Mouse (Mus musculus): ENCODE measurements around the gene Rbms3.

Rbms3 gene

DNA sequence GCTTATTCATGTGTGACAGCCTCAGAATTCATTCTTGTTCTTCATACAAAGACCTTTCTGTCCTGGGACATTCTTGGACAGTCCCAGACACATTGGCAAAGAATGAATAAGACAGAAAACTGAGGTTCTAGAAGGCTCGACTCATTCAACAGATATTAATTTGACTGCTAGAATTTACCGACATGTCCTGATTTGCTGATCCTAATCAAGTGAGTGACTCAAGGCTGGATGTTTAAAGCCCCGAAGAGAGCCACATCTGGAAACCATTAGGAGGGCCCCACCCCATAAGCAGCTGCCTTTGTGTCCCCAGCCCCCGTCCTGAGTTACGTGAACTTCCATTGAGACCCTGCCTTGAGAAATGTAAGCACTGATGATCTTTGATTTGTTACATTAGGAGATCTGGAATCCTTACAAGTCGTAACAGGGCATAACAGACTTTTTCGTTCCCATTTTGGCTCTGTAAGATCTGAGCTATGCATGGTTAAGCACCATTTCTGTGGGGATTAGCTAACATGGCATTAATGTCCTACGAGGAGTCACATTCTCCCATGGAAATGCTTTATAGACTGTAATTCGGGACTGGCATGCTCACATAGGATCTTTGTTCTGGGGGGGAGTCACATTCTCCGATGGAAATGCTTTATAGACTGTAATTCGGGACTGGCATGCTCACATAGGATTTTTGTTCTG lies 726.3 kb downstream of the Rbms3 start:
- DNase-seq (ENCODE audit: low spot score), result no peak

DNA sequence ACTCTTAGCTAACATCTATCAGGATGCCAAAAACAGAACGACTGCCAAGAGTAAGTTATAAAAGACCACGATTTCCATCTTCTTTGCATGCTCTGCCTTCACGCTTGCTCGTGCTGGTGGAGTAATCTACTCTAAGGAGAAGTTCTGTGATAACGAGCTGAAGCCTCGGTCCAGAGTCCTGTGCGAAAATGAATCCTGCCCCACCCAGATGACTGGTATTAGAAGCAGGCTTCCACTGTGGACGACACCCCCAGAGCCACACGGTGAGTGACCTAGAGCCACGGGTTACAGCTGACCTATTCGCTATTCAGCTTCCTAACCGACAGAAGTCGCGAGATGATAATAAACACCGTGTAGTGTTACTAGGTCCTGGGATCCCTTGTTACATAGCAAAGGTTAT lies 730.3 kb downstream of the Rbms3 start:
- no peak for DNase-seq (ENCODE audit: low spot score)

DNA sequence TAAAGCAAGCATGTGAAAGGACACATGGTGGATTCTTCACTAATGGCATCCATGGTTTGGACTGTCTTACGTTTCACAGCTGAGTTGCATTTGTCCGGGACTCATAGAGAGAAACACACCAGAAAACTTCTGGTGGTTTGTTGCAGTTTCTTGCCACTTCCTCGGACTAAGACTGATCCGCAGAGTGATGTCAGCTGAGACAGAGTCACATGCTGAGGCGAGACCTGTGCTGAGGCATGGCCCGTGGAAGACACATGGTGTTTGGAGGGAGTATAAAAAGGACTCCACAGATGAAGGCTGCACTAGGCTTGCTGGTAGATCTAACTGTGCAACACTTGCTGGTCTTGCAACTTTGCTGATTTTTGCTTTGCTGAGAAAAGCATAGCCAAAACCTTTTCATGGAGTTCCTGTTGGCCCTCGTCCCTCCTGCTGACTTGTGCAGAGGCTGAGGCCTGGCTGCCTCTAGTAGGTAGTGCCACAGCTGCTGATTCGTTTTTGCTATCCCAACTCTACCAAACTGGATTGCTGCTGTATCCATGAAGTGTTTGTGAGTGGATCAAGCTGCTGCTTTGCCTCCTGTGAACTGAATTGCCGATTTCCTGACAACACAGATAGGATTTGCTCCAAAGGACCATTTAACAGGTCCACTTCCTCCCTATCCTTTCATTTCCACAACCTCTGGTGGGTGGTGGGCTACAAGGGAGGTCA lies 742.6 kb downstream of the Rbms3 start:
- DNase-seq (ENCODE audit: low spot score), result no peak

DNA sequence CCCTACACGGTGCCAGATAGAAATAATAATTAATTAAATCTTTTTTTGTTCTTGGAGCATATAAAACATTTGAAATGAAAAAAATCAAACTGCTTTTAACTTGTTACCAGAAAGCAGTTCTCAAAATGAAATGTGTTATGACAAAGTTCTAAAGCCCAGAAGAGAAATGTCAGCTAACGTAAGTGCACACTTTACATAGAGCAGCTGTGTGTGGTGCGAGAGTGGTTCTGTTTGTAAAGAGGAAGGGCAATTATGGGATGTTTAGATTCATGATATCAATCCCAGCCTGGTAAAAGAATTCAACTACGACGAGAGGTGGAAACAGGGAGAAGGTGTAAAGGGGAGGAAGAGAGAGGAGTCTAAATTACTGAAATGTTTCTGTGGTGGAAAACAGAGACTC lies 744.1 kb downstream of the Rbms3 start:
- DNase-seq (ENCODE audit: low spot score), result no peak

DNA sequence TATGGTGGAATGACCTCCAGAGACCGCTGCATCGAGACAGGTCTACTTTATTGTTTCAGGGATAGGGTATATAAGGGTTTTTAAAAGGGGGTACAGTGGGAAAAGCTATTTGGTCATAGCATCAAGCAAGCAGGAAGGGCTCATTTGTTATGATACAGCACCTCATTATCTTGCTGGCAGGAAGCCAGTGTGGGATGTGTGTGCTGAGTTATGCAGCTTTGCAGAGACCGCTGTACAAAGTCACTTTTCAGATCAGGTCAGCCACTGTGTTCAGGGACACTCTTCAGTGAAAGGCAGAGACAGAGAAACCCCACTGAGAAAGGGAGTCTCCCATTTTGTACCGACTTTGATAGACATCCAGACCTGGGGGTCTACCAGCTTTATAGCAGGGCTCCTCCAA lies 749.2 kb downstream of the Rbms3 start:
- DNase-seq (ENCODE audit: low spot score), result no peak

DNA sequence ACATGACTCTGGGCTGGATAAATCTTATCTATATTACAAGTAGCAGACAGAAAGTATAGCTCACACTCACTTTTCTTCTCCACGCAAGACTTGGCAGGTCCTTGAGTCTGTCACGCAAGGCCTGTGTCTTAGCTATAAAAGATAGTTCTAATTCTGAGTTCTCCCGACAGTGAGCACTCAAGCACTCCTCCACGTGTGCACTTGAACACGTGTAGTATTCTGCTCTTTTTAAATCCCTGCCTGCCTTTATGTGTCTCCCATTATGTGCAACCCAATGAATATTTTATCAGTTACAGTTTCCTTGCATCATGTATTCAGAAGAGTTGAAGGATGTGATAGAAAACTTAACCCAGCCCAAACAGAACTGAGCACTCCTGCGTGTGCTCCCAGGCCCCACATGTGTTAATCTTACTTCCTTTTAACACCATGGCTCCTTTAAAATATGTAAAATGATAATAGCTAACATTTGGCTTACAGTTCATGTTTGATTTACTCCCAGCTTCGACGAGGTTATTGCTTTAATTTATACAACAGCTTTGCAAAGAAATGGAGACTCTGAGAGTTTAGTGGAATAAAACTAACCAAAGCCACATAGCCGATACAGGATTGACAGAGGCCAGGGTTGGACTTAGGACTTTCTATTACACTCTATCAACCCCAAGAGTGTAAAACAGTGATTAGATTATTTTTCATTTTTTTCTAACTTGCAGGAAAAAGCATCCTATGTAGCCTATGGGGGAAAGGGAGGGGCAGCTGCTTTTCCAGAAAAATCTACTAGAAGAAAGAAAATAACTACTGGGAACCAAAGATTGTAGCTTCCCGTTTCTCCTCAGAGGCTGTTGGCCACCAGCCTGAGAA lies 749.9 kb downstream of the Rbms3 start:
- DNase-seq (ENCODE audit: low spot score), result no peak

DNA sequence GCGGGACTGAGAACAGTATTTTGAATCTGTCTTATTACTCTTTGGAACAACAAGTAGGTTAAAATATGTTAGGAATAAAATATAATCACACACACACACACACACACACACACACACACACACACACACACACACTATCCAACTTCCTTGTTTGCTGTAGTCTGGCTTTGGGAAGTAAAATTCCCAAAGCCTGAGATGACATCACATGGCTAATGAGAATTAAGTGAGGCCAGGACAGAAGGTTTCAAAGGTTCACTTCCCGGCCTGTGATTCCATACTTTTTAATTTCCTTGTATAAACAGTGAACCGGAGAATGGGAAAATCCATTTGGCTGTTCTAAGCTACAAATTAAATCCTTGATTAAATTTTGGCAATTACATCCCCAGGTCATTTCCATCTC lies 752.9 kb downstream of the Rbms3 start:
- DNase-seq (ENCODE audit: low spot score), result no peak

DNA sequence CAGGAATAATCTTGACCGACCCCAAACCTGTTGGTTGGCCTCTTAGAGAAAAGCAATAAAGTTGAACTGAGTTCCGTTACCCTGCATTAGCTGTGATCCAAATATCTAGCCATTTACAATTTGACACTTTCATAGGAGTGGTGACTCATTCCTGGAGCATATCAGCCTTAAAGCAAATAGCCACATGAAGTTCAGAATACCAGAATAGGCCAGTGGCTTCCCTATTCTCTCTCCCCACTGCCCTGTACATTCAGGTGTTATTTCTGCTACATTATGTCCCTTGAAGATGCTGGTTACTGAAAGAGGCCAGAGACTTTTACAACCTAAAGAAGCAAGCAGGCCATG lies 755.8 kb downstream of the Rbms3 start:
- no peak for DNase-seq (ENCODE audit: low spot score)

DNA sequence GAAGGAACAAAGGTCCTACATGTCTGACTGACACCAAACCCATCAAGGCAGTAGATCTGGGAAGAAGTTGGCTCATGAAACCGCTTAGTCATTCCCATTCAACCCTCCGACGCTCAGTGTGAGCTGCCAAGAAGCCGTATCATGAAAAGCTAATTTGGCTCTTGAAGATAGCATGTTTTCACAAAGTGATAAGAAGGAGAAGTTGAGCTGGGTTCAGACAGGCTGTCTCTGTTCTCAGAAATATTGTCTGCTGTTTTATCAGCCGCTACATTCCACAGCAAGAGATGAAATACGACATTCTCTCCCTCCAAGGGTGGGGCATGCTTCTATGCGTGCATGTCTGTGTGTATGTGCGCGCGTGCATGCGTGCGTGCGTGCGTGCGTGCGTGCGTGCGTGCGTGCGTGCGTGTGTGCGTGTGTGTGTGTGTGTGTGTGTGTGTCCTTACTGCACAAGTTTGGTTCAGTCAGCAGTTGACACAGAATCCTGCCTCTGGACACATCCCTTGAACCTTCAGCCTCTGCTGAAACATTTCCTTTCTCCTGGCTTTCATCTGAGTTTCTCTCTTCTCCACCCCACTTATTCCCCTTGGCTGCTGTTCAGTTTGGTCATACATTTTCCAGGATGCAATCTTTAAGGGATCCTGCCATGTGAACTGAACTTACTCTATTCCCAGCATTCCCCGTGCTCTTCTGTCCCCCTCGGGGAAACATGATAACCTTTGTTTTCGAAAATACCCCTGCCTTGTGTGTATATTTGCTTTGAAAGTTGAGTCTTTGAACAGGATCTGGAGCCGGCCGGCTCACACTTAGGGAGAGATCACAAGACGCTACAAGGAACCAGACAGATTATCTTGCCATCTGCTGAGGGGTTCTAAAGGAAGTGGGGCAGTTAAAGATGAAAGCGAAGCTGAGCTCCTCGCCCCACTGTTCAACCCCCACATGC lies 756.4 kb downstream of the Rbms3 start:
- peak; percentile 53 for DNase-seq (ENCODE audit: low spot score)

DNA sequence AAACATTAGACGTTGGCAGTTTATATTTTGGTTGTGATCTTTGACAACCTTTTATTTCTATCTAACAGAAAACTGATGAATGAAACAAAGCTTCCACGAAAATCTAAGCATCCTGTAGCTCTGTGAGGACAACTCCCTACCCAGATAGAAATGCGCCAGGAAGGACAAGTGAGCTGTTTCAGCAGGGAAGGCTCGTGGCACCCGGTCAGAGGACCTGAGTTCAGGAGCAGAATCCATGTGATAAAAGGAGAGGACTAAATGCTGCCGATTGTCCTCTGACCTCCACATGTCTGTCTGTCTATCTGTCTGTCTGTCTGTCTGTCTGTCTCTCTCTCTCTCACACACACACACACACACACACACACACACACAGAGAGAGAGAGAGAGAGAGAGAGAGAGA lies 757.4 kb downstream of the Rbms3 start:
- no peak for DNase-seq (ENCODE audit: low spot score)

DNA sequence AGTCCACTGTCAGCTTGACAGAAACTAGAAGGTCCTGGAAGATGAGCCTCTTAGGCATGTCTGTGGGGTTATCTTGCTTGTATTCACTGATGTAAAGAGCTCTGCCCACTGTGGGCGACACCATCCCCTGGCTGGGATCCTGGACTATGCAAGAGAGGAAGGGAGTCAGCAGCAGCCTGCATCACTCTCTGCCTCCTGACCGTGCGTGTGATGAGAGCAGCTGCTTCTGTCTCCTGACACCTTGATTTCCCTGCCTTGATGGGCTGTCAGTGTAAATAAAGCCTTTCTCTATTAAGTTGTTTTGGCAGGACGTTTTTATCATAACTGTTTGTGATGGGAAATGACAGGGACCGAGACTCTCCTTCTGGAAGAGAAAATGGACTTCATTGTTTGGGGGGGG lies 758.1 kb downstream of the Rbms3 start:
- no peak for DNase-seq (ENCODE audit: low spot score)

DNA sequence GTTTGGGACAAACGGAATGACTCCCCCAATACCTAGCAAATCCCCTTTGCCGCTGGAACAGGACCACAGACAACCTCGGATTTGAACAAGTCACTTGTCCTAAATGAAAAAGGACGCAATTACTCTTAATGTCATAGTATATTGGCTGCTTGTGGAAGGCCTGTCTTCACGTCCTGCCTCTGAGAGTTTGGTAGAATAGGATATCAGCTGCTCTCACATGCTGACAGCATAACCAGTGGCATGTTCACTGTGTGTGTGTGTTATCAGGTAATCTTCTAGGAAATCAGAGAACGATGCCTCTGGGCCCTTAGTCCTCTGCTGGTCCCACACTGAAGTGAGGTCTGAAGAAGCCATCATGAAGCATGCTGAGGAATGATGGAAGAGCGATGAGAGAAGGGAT lies 763.7 kb downstream of the Rbms3 start:
- no peak for DNase-seq (ENCODE audit: low spot score)

DNA sequence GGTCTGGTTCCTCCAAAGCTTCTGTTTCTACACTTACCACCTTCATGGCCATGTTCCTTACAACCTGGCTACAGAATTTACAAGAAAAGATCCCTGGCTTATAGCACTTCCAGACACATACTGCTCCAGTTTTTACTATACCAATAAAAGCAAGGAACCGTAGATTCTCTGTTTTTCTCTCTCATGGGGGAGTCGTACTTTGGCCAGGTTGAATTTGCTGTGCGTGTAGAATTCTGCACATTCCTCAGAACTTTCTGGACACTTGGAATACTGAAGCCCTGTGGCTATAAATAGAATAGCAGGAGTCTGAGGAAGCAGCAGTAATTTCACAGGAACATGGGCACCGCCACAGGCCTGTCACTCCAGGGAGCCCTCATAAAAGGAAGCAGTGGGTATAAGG lies 766.1 kb downstream of the Rbms3 start:
- DNase-seq (ENCODE audit: low spot score), result no peak

DNA sequence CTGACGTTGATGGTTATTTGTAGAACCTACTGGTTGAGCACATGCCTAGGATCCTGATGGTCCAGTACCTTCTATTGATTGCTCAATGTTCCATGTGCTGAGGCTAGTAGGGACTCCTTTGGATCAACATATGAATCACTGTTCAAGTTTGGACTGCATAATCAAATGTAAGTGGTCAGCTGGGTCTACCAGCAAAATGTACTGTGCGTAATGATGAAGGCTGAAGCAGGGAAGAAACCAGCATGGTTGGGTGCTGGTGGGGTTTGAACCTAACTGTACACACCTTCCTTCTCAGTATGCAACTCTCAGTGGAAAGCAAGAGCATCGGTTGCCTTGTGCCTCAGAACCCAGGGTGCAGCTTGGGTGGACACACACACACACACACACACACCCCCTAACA lies 767.4 kb downstream of the Rbms3 start:
- DNase-seq (ENCODE audit: low spot score), result no peak

DNA sequence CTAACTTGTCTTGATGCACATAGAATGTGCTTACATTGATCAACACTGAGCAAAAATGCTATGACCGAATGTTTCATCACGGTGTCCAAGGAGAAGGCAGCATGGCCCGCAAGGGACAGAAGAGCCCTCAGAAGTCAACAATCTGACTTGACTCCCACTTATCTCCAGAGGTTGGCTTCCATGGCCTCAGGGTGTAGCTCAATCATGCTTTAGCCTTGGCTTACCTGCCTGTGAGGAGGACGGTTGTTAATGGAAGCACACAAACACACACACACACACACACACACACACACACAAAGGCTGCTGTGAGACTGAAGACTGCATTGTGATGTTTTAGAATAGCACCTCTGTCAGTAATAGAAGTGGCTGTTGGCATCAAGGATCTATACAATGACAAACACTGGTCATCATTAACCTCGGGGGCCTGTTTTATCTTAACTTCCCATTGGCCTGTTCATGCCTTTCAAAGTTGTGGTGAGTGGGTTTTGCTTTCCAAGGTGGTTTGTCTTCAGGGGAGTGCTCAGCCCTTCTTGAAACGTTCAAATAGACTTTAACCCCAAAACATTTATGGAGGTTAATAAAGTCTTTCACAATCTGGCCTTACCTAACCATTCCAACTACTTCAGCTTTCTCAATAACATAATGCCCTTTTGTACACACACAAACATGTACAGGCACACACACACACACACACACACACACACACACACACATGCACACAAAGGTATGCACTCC lies 771.7 kb downstream of the Rbms3 start:
- no peak for DNase-seq (ENCODE audit: low spot score)

DNA sequence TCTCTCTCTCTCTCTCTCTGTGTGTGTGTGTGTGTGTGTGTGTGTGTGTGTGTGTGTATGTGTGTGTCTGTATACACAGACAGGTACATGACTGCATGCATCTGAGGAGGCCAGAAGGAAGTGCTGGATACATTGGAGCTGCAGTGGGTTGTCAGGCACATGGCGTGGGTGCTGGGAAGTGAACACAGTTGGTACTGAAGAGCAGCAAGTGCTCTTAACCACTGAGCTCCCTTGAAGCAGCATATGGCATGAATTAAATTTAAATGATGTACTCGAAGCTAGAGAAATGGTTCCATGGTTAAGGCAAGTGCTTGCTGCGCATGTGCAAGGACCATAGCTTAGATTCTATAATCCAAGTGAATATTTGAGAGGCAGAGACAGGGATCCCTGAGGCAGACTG lies 772.6 kb downstream of the Rbms3 start:
- DNase-seq (ENCODE audit: low spot score), result no peak

DNA sequence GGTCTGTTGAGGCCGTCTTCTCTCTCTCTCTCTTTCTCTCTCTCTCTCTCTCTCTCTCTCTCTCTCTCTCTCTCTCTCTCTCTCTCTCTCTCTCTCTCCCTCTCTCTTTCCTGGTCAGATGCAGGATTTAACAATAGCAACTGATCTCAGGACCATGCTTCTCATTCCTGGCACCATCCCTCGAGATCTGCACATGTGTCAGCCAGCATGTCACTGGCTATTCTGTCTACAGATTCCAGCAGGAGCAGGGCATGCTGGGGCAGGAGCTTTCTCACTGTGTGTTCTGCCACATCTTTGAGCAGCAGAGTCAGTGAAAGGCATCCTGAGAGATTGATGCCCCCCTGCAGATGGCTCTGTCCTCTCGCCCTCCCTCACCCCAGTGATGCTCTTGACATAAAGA lies 774.0 kb downstream of the Rbms3 start:
- no peak for DNase-seq (ENCODE audit: low spot score)

DNA sequence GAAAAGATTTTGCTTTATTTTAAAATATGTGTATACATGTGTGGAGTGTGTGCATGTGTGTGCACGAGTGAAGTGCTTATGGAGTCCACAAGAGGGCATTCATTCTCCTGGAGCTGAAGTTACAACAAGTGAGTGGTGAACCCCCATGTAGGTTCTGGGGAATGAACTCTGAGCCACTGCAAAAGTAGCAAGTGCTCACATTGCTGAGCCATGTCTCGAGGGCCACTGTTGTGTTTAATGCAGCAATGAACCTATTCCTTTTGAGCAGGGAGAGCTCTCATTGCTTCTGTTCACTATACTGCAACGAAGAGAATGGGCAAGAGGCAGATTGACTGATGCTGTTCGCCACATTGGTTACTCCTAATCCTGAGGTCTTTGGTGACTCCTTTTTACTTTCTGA lies 780.8 kb downstream of the Rbms3 start:
- DNase-seq (ENCODE audit: low spot score), result no peak

DNA sequence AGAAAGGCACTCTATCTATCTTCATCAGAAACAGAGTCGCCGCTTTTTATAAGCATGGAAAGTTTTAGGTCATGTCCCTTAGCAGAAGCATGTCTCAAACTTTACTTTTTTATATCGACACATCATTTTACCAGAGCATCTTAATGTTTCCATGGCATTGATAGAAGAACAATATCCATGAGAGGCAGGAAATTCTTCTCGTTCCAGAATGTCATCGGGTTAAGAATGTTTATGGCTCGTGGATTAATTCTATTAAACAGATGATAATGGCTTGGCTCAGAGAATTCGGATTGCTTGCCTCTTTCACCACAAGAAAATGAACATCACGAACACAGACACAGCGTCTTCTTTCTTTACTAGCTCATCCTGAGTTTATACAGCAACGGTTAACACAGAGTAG lies 781.5 kb downstream of the Rbms3 start:
- no peak for DNase-seq (ENCODE audit: low spot score)

DNA sequence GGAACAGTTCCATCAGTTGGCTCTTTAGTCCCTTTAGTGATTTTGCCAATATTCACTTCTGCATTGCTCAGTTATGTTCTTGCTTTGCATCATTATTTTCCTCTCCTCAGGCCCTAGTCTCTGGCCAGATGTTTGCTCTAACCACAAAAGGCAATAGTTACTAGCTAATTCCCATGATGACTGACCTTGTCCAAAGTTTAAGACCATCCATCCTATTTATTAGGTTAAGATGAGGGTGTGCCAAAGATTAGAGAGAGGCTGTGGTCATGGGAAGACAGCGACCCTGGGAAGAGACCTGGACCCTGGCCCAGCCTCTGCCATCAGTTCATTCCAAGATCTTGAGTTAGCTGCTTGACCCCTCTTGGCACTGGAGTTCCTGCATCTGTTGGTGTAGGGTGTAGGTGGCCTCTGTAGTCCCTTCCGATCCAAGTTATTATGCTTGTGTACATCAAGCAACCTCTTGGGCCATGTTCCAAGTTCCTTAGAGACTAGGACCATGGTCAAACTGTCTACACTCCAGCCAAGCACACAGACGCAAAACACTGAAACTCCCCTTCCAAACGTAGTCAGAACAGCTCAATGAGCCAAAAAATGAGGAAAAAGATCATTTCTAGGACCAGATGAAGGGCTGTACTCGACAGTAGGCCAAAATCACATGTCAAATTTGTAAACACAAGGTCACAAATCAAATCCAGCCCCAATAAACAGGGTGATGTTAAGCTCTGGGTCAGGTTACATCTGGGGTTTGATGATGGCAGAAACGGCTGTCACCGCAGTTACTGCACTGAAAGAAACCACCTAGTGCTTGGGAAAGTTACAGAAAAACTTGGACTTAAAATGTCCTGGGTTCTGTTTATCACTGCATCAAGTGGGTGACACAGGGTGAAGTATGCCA lies 782.2 kb downstream of the Rbms3 start:
- DNase-seq (ENCODE audit: low spot score), result peak; percentile 52
